Comparison of ENCODE assay signal across 18 mouse cellular contexts in the genomic region with DNA sequence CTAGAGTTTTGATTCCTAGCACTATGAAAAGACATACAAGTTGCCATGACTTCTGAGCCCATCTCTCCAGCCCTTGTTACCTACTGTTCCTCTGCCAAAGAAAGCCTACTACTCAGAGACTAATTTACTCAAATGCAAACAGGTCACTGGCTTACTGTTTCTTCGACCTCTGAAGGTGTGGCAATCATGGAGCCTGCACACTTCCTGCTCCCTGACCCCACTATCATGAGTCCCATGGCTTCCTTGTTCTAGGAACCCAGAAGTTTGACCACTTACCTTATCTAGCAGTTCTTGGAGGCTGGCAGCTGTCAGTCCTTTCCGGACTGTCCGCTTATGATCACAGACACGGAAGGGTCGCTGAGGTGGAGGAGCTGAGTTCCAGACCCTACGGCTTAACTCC. TPM values are rescaled to one million over a fixed set of nuclear protein-coding genes. Genes with fewer than 3 reads are reported as not detected.
DNase-seq lines count a peak whose midpoint lies in the region; ATAC-seq and TF ChIP-seq lines count a peak whose summit lies in the region.
"Had no signal": no experiment of that assay in that cellular context is flagged by ENCODE, and none has a peak within 500 bp of the region (broad histone marks: within the 10 kb centered on the region; RNA-seq: fewer than 3 reads in every experiment).

No protein-coding gene starts in this region.

- no peak for ATAC-seq in heart, postnatal 0 days (ENCODE audit: insufficient read depth, low read depth)
- ATAC-seq in intestine, embryonic 16.5 days = peak; percentile 27
- ATAC-seq: CD4-positive, CD25-positive, alpha-beta regulatory T cell, adult 4 months; forebrain, embryonic 15.5 days had no signal

- no peak for TF ChIP-seq CTCF in heart, postnatal 0 days (IDR thresholded peaks at IDR 0.05; ENCODE audit: low read depth)
- TF ChIP-seq CTCF in small intestine, adult 2 months (IDR thresholded peaks at IDR 0.05; ENCODE audit: extremely low read depth, insufficient read length, insufficient replicate concordance, low read depth, low read length) = no peak

- H3K36me3 ChIP-seq in heart, postnatal 0 days (replicated peaks; ENCODE audit: control insufficient read depth, insufficient read depth, low read length) = peaks cover 35% of the 10 kb centered on the region
- peaks cover 18% of the 10 kb centered on the region for H3K36me3 ChIP-seq in intestine, embryonic 16.5 days (ENCODE audit: control insufficient read depth, insufficient read depth, low read length)
- peaks cover 38% of the 10 kb centered on the region for H3K36me3 ChIP-seq in small intestine, adult 2 months (ENCODE audit: control insufficient read depth, insufficient read depth, low read length)

- no peak overlapping the region for H3K4me3 ChIP-seq in heart, postnatal 0 days (ENCODE audit: low read depth, low read length)
- H3K4me3 ChIP-seq in intestine, embryonic 16.5 days (ENCODE audit: low read length) = peak overlapping the region; percentile 37
- peak overlapping the region; percentile 68 for H3K4me3 ChIP-seq in small intestine, adult 2 months (ENCODE audit: low read depth, low read length)
- H3K4me3 ChIP-seq: embryonic facial prominence, embryonic 15.5 days; forebrain, embryonic 15.5 days; limb, embryonic 15.5 days; midbrain, embryonic 12.5 days; myocyte had no signal

- TF ChIP-seq POLR2A in small intestine, adult 2 months (IDR thresholded peaks at IDR 0.05; ENCODE audit: low read depth, low read length) = peak; percentile 14; the same call in 1 of the 2 replicates

- H3K27me3 ChIP-seq in heart, postnatal 0 days (ENCODE audit: control insufficient read depth, insufficient read depth, low read length) = peaks cover 12% of the 10 kb centered on the region
- H3K27me3 ChIP-seq in intestine, embryonic 16.5 days (replicated peaks; ENCODE audit: control insufficient read depth, insufficient read depth, low read length) = peaks cover 12% of the 10 kb centered on the region
- H3K27me3 ChIP-seq in small intestine, adult 2 months (ENCODE audit: control insufficient read depth, insufficient read depth, low read length) = 0 out of 2 replicates have a peak, but pooled peaks cover 9% of the 10 kb centered on the region

- H3K4me2 ChIP-seq in heart, postnatal 0 days (ENCODE audit: low read depth, low read length) = 0 out of 2 replicates have a peak overlapping the region, but pooled peaks have one; percentile 32
- peak overlapping the region; percentile 40 for H3K4me2 ChIP-seq in intestine, embryonic 16.5 days (ENCODE audit: low read depth, low read length)
- H3K4me2 ChIP-seq: forebrain, embryonic 15.5 days; midbrain, embryonic 12.5 days had no signal

- peaks cover 8% of the 10 kb centered on the region; the same call in 1 of the 2 replicates for H3K4me1 ChIP-seq in heart, postnatal 0 days (ENCODE audit: control insufficient read depth, insufficient read depth)
- H3K4me1 ChIP-seq in intestine, embryonic 16.5 days (ENCODE audit: control insufficient read depth, insufficient read depth, low read length) = peaks cover 15% of the 10 kb centered on the region
- peaks cover 6% of the 10 kb centered on the region for H3K4me1 ChIP-seq in small intestine, adult 2 months (ENCODE audit: control insufficient read depth, insufficient read depth, insufficient read length, low read length)

- H3K27ac ChIP-seq in heart, postnatal 0 days (ENCODE audit: low read depth) = no peak overlapping the region
- H3K27ac ChIP-seq in intestine, embryonic 16.5 days (ENCODE audit: low read length) = peak overlapping the region; percentile 88
- H3K27ac ChIP-seq in small intestine, adult 2 months (ENCODE audit: insufficient read depth, low read depth, low read length) = peak overlapping the region; percentile 100
- H3K27ac ChIP-seq: embryonic facial prominence, embryonic 15.5 days; forebrain, embryonic 15.5 days; hindbrain, embryonic 14.5 days; limb, embryonic 15.5 days; midbrain, embryonic 12.5 days had no signal

- H3K9me3 ChIP-seq in heart, postnatal 0 days (replicated peaks; ENCODE audit: control insufficient read depth, low read length) = no peaks in the 10 kb centered on the region
- H3K9me3 ChIP-seq in intestine, embryonic 16.5 days (ENCODE audit: control insufficient read depth, low read length) = no peaks in the 10 kb centered on the region
- H3K9me3 ChIP-seq: embryonic facial prominence, embryonic 15.5 days; forebrain, embryonic 15.5 days; limb, embryonic 15.5 days; midbrain, embryonic 12.5 days had no signal

- DNase-seq in heart, postnatal 0 days (ENCODE audit: low spot score) = no peak
- no peak for DNase-seq in heart, adult 18-20 months
- DNase-seq in MEL-GATA-1-ER (ENCODE audit: extremely low read depth, low read depth) = peak; percentile 31
- no peak for DNase-seq in testis, postnatal 10 days (ENCODE audit: low spot score)
- DNase-seq in thymus, postnatal 14 days = no peak
- DNase-seq: adrenal gland, postnatal 10 days; cerebellum, adult 8-10 months; right cerebral cortex, adult 18-20 months had no signal

- WGBS in heart, postnatal 0 days = 13% methylated on average over 6 of the region's 6 CpGs
- 69% methylated on average over 6 of the region's 6 CpGs for WGBS in intestine, embryonic 16.5 days
- 23% methylated on average over 6 of the region's 6 CpGs for WGBS in small intestine, adult 2 months

- TF ChIP-seq EP300 in heart, postnatal 0 days (IDR thresholded peaks at IDR 0.05; ENCODE audit: low read depth) = no peak

- H3K9ac ChIP-seq in heart, postnatal 0 days (replicated peaks; ENCODE audit: low read depth, low read length) = no peak overlapping the region
- peak overlapping the region; percentile 55 for H3K9ac ChIP-seq in intestine, embryonic 16.5 days (ENCODE audit: low read depth, low read length)
- H3K9ac ChIP-seq: embryonic facial prominence, embryonic 15.5 days; forebrain, embryonic 15.5 days; hindbrain, embryonic 14.5 days; limb, embryonic 15.5 days; midbrain, embryonic 12.5 days had no signal

RNA-seq across cellular contexts. Expression of gene Cideb, which starts 0.7 kb away (rescaled TPM):
- 0.31 and 0.34 TPM in 2 replicates for total RNA-seq in heart, postnatal 0 days (2014; rRNA removed; ENCODE audit: low replicate concordance)
- 2.8 and 3.6 TPM in 2 replicates for polyA plus RNA-seq in heart, postnatal 0 days (2015; fragmentation: Nextera tagmentation; extraction: Ambion mirVana)
- 1 to 10 TPM; 2.0 TPM for total RNA-seq in heart, adult 18-20 months (2021)
- 118 and 152 TPM in 2 replicates for polyA plus RNA-seq in intestine, embryonic 16.5 days (2015; fragmentation: Nextera tagmentation; extraction: Ambion mirVana)
- 309 and 797 TPM in 2 replicates for polyA plus RNA-seq in small intestine, adult 2 months (2012; rRNA removed)
- polyA plus RNA-seq: CD4-positive, CD25-positive, alpha-beta regulatory T cell, adult 4 months; hindbrain, embryonic 14.5 days; midbrain, embryonic 12.5 days; testis, adult 2 months had no signal

RNA-seq across cellular contexts. Expression of gene Ltb4r2, which starts 3.7 kb away (rescaled TPM):
- not detected in 2 replicates for total RNA-seq in heart, postnatal 0 days (2014; rRNA removed; ENCODE audit: low replicate concordance)
- 0.10 and 0.22 TPM in 2 replicates for polyA plus RNA-seq in heart, postnatal 0 days (2015; fragmentation: Nextera tagmentation; extraction: Ambion mirVana)
- total RNA-seq in heart, adult 18-20 months (2021) = under 1 TPM; 0.21 to 0.25 TPM
- 0.35 and 0.82 TPM in 2 replicates for polyA plus RNA-seq in intestine, embryonic 16.5 days (2015; fragmentation: Nextera tagmentation; extraction: Ambion mirVana)
- polyA plus RNA-seq in small intestine, adult 2 months (2012; rRNA removed) = 65.3 and 90.6 TPM in 2 replicates

RNA-seq across cellular contexts. Expression of gene Ltb4r1, which starts 8.2 kb away (rescaled TPM):
- total RNA-seq in heart, postnatal 0 days (2014; rRNA removed; ENCODE audit: low replicate concordance) = 0.62 TPM in 1 of 2 replicates, not detected in the other
- polyA plus RNA-seq in heart, postnatal 0 days (2015; fragmentation: Nextera tagmentation; extraction: Ambion mirVana) = 0.38 and 0.40 TPM in 2 replicates
- under 1 TPM; 0.25 to 0.41 TPM for total RNA-seq in heart, adult 18-20 months (2021)
- polyA plus RNA-seq in intestine, embryonic 16.5 days (2015; fragmentation: Nextera tagmentation; extraction: Ambion mirVana) = 1.0 and 1.1 TPM in 2 replicates
- 25.3 and 26.4 TPM in 2 replicates for polyA plus RNA-seq in small intestine, adult 2 months (2012; rRNA removed)
- polyA plus RNA-seq: forebrain, embryonic 15.5 days; hindbrain, embryonic 14.5 days had no signal

RNA-seq across cellular contexts. Expression of gene Nop9, which starts 12.1 kb away (rescaled TPM):
- 20.2 and 26.3 TPM in 2 replicates for total RNA-seq in heart, postnatal 0 days (2014; rRNA removed; ENCODE audit: low replicate concordance)
- 13.1 and 14.2 TPM in 2 replicates for polyA plus RNA-seq in heart, postnatal 0 days (2015; fragmentation: Nextera tagmentation; extraction: Ambion mirVana)
- 10 to 100 TPM in 1 of 2 experiments, 1 to 10 TPM in 1; 7.7 to 11.9 TPM for total RNA-seq in heart, adult 18-20 months (2021)
- polyA plus RNA-seq in intestine, embryonic 16.5 days (2015; fragmentation: Nextera tagmentation; extraction: Ambion mirVana) = 28.3 and 33.6 TPM in 2 replicates
- polyA plus RNA-seq in small intestine, adult 2 months (2012; rRNA removed) = 5.9 and 8.0 TPM in 2 replicates

RNA-seq across cellular contexts. Expression of gene Dhrs1, which starts 12.1 kb away (rescaled TPM):
- total RNA-seq in heart, postnatal 0 days (2014; rRNA removed; ENCODE audit: low replicate concordance) = 51.9 and 58.1 TPM in 2 replicates
- 62.9 and 65.0 TPM in 2 replicates for polyA plus RNA-seq in heart, postnatal 0 days (2015; fragmentation: Nextera tagmentation; extraction: Ambion mirVana)
- total RNA-seq in heart, adult 18-20 months (2021) = 10 to 100 TPM; 39.8 to 42.6 TPM
- 151 and 173 TPM in 2 replicates for polyA plus RNA-seq in intestine, embryonic 16.5 days (2015; fragmentation: Nextera tagmentation; extraction: Ambion mirVana)
- 217 and 223 TPM in 2 replicates for polyA plus RNA-seq in small intestine, adult 2 months (2012; rRNA removed)

Comparison
In these comparisons a context has a peak if more than half of its experiments do, and no peak if none do; other contexts are left out.
1. RNA of gene Cideb, which starts 0.7 kb away (polyA plus RNA-seq): 309 to 797 TPM in small intestine, adult 2 months and 118 to 152 TPM in intestine, embryonic 16.5 days; 2.8 to 3.6 TPM in heart, postnatal 0 days; every median in the first group is over 10 times any median in the second.
2. RNA of gene Ltb4r2, which starts 3.7 kb away (polyA plus RNA-seq): 65.3 to 90.6 TPM in small intestine, adult 2 months; 0.35 to 0.82 TPM in intestine, embryonic 16.5 days and 0.10 to 0.22 TPM in heart, postnatal 0 days; every median in the first group is over 10 times any median in the second.
3. RNA of gene Ltb4r1, which starts 8.2 kb away (polyA plus RNA-seq): 25.3 to 26.4 TPM in small intestine, adult 2 months; 1.0 to 1.1 TPM in intestine, embryonic 16.5 days and 0.38 to 0.40 TPM in heart, postnatal 0 days; every median in the first group is over 10 times any median in the second.